Mouse (Mus musculus): ENCODE data around the gene Phactr2.

GRCm38 (mm10) chr10:13394000-13394399 lies 80.2 kb downstream of the Phactr2 start:
- TF ChIP-seq GATA1 (IDR thresholded peaks at IDR 0.05; ENCODE audit: borderline replicate concordance, low read length), result no peak
- no peak for TF ChIP-seq FLI1 (IDR thresholded peaks at IDR 0.05; ENCODE audit: low read length)

Data from megakaryocyte, embryonic 14.5 days (primary cell).